Mouse (Mus musculus) C2C12 (cell line): ENCODE results near the gene Zfp286. TPM values are rescaled to one million over a fixed set of nuclear protein-coding genes. Genes with fewer than 3 reads are reported as not detected.

ENCODE experiments used
- H3K27me3 ChIP-seq: one replicate; pipeline ENCODE4 v1.6.1; 2011; ENCODE audit not compliant: control insufficient read depth, insufficient read depth, insufficient read length
- H3K36me3 ChIP-seq: one replicate; pipeline ENCODE4 v1.6.1; 2011; ENCODE audit not compliant: control insufficient read depth, insufficient read depth
- H3K4me3 ChIP-seq: one replicate; pipeline ENCODE4 v1.5.1; 2011; ENCODE audit warnings: mild to moderate bottlenecking, control low read depth; ENCODE audit not compliant: poor library complexity, insufficient read depth, severe bottlenecking
- H3K79me2 ChIP-seq: one replicate; pipeline ENCODE4 v1.6.1; 2011; ENCODE audit not compliant: control insufficient read depth, insufficient read depth
- H3K79me3 ChIP-seq: one replicate; pipeline ENCODE4 v1.6.1; 2011; ENCODE audit warnings: low read depth, control low read depth
- H3ac ChIP-seq: one replicate; pipeline ENCODE3; 2011; ENCODE audit warnings: low read depth; ENCODE audit not compliant: control insufficient read depth, insufficient read length
- CEBPB ChIP-seq: IDR thresholded peaks from one replicate; pipeline ENCODE4 v1.6.1; 2011; ENCODE audit warnings: low read depth, mild to moderate bottlenecking, control low read depth, moderate library complexity
- CTCF ChIP-seq: IDR thresholded peaks from one replicate; pipeline ENCODE4 v1.5.1; 2011; ENCODE audit not compliant: control insufficient read depth, insufficient read depth, insufficient read length
- FOSL1 ChIP-seq: IDR thresholded peaks from one replicate; pipeline ENCODE4 v1.8.0; 2011; ENCODE audit warnings: mild to moderate bottlenecking, low read length; ENCODE audit not compliant: poor library complexity, insufficient read depth, severe bottlenecking
- MAX ChIP-seq: IDR thresholded peaks from one replicate; pipeline ENCODE4 v1.6.1; 2011; ENCODE audit warnings: mild to moderate bottlenecking, control low read depth
- MYOD1 ChIP-seq: IDR thresholded peaks from one replicate; pipeline ENCODE4 v1.6.1; 2011; ENCODE audit warnings: low read depth; ENCODE audit not compliant: control insufficient read depth, insufficient read length
- MYOG ChIP-seq: IDR thresholded peaks from one replicate; pipeline ENCODE4 v1.6.1; 2011; ENCODE audit not compliant: control insufficient read depth, insufficient read length; ENCODE audit errors: extremely low read depth
- USF1 ChIP-seq: IDR thresholded peaks from one replicate; pipeline ENCODE4 v1.6.1; 2011; ENCODE audit warnings: low read depth, mild to moderate bottlenecking, control low read depth, moderate library complexity
- polyA plus RNA-seq: library from polyadenylated mRNA; unstranded; fragments of >200 nt; fragmentation: generic; extraction: Trizol; gene quantifications from one replicate; pipeline ENCODE4 v1.2.1, GENCODE M21; 2012; ENCODE audit warnings: missing spikeins

The Zfp286 gene
- polyA plus RNA-seq, 1 experiment, result not detected

DNA sequence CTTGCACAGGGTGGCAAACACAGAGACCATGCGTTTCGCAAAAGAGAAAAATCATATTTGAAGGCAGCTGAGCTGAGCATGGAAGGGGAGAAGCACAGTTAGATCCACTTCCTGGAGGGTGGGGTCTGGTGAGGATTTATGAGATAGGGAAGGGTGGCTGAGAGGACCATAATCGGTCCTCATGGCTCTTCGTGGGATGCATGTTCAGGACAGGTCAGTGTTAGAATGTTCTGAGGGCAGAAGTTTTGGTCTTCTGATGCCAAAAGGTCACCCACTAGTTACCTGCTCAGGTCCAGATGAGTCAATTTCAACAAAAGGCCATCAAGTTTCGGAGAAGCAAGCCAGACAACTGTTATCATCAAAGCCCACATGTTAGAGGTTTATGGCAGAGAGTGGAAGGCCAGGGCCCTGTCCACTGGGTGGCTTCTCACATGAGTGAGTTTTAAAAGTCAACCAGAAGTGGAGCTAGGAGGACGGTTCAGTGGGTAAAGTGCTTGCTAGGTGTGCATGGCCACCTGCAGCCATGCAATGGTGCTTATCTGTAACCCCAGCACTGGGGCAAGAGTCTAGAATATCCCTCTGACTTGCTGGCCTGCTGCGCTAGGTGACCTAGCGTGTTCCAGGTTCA lies 29.9 kb upstream of the Zfp286 start:
- peaks cover 32% of the 10 kb centered on the region for H3K79me3 ChIP-seq
- H3K36me3 ChIP-seq, result peaks cover 15% of the 10 kb centered on the region
- no peaks in the 10 kb centered on the region for H3K27me3 ChIP-seq
- no peak for TF ChIP-seq MYOD1
- no peak for TF ChIP-seq MYOG
- no peak for TF ChIP-seq CTCF
- no peak for TF ChIP-seq FOSL1
- TF ChIP-seq USF1, result no peak
- H3K4me3 ChIP-seq, result no peak overlapping the region
- H3ac ChIP-seq, result no peak overlapping the region
- peaks cover 38% of the 10 kb centered on the region for H3K79me2 ChIP-seq

DNA sequence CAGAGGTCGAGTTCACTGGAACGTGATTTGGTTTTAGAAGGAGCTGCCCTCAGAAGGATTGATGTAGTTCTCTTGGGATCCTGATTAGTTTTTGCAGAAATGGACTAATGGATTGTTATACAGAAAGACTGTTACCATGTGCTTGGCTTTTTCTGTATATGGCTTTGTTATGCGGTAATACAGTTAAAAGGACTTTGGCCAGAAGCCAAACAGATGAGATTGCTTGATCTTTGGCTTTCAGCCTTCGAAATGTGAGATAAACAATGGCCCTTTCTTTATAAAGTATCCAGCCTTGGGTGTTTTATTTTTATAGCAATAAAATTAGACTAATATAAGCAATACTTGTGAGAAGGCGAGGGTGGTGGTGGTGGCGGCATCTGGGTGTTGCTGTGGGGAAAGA lies 27.3 kb upstream of the Zfp286 start:
- Histone ChIP-seq H3K4me3 (no peak overlapping the region), H3ac (no peak overlapping the region), H3K27me3 (no peaks in the 10 kb centered on the region), H3K36me3 (no peaks in the 10 kb centered on the region), H3K79me3 (peaks cover 8% of the 10 kb centered on the region), H3K79me2 (peaks cover 13% of the 10 kb centered on the region)
- no peak for TF ChIP-seq USF1

DNA sequence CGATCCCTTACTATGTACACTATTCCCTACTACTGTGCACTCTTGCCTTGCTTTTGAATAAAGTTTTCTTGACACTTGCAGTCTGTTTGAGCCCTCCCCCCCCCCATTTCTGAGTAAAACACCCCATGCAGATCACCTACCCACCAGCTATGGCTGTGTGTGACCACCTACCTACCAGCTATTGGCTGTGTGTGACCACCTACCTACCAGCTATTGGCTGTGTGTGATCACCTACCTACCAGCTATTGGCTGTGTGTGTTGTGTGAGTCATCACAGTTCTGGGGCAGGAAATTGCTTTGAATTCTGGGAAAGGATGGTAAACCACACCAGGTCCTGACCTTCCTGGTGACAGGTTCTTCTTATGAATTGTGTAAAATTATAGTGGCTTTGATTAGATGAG lies 26.2 kb upstream of the Zfp286 start:
- Histone ChIP-seq H3K36me3 (no peaks in the 10 kb centered on the region), H3K27me3 (no peaks in the 10 kb centered on the region), H3K79me2 (peaks cover 1% of the 10 kb centered on the region), H3K79me3 (no peaks in the 10 kb centered on the region), H3K4me3 (no peak overlapping the region), H3ac (no peak overlapping the region)
- no peak for TF ChIP-seq USF1
- no peak for TF ChIP-seq CTCF
- no peak for TF ChIP-seq MYOD1
- no peak for TF ChIP-seq FOSL1
- TF ChIP-seq MYOG, result no peak
- no peak for TF ChIP-seq MAX
- no peak for TF ChIP-seq CEBPB

DNA sequence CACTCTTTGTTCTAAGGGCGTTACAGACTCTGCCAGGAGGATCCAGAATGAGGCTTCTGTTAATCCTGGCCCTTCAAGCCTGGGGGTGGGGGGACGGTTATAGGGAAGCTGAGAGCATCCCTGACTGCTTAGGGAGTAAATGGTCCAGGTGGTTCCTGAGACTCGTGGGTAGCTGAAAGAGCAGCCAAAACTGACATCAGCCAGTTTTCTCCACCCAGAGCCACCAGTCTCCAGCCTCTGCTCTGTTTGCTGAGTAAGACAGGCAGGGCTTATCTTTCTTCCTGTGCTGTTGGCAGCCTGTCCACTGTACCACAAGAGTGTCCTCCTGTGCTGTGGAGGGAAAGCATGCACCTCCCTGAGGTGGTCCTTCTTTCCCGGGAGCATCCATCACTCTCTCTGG lies 25.4 kb upstream of the Zfp286 start:
- H3K79me3 ChIP-seq, result no peaks in the 10 kb centered on the region
- H3ac ChIP-seq, result no peak overlapping the region
- no peaks in the 10 kb centered on the region for H3K36me3 ChIP-seq
- TF ChIP-seq MAX (peak; percentile 44), CTCF (no peak), USF1 (peak; percentile 43)
- no peaks in the 10 kb centered on the region for H3K79me2 ChIP-seq
- no peaks in the 10 kb centered on the region for H3K27me3 ChIP-seq
- H3K4me3 ChIP-seq, result no peak overlapping the region

DNA sequence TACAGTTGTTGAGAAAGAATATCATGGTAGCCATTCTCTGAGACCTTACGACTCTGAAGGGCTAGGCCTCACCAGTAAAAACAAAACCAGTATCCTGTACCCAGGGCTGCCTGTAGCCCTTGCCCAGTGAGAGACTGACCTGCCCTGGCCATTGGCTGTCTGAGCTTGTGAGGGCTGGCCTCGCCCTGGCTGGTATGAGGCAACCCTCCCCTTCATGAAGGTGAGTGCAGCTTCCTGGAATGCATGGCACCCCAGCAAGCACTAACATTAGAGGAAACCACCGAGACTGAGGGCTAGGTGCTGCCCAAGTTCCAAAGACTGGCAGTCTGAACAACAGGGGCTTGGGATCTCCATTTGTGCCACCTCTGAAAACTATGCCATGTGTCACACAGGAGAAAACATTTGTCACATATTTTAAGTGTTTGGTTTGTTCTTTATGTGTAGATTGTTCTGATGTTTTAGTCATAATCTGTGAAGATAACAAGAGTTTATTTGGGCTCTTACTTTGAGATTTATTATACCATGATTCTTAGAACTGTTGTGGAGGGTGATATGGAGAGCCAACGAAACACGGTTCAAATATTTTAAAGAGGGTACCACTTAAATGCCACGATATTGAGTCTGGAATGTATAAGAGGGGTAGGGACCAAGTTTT lies 24.8 kb upstream of the Zfp286 start:
- H3K79me2 ChIP-seq, result no peaks in the 10 kb centered on the region
- H3K4me3 ChIP-seq, result no peak overlapping the region
- TF ChIP-seq FOSL1 (no peak), CEBPB (peak; percentile 13)
- no peaks in the 10 kb centered on the region for H3K27me3 ChIP-seq
- H3ac ChIP-seq, result no peak overlapping the region
- no peaks in the 10 kb centered on the region for H3K36me3 ChIP-seq
- no peaks in the 10 kb centered on the region for H3K79me3 ChIP-seq

DNA sequence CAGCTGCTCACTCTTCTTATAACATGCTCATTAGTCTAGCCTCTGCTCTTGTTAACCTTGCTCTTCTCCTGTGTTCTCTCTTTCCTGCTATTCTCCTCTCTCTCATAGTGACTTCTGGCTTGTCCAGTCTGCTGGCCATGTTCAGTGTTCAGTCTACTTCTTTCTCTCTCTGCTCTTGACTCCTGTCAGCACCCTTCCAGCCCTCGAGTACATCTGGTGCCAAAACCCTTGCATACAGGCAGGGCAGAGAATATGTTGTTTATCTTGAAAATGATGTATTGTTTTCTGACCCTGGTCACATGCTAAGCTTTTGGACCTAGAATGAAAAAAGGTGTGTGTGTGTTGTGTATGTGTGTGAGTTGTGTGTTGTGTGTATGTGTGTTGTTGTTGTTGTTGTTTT lies 24.2 kb upstream of the Zfp286 start:
- H3K27me3 ChIP-seq, result no peaks in the 10 kb centered on the region
- H3K79me3 ChIP-seq, result no peaks in the 10 kb centered on the region
- H3ac ChIP-seq, result no peak overlapping the region
- no peak for TF ChIP-seq FOSL1
- TF ChIP-seq CTCF, result no peak
- TF ChIP-seq CEBPB, result no peak
- TF ChIP-seq MYOD1, result no peak
- no peaks in the 10 kb centered on the region for H3K36me3 ChIP-seq
- no peaks in the 10 kb centered on the region for H3K79me2 ChIP-seq
- no peak overlapping the region for H3K4me3 ChIP-seq

DNA sequence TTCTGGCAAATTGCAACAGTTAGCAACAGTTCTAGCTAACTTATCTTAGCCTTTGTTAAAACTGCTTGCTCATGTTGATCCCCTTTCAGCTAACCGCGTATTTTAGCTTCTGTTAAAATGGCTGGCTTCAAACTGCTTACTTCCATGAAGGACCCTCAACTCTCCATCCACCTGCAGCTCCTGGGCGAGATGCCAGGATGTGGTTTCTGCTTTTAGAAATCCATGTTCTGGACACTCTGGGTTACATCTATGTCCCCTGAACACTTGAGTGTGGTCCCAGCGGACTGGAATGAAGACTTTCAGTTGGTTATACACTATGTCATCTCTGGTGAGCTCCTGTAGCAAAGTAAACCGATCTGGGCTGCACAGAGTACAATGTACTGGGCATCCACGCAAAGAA lies 23.0 kb upstream of the Zfp286 start:
- Histone ChIP-seq H3K79me2 (no peaks in the 10 kb centered on the region), H3K36me3 (no peaks in the 10 kb centered on the region), H3K79me3 (no peaks in the 10 kb centered on the region), H3ac (no peak overlapping the region), H3K4me3 (no peak overlapping the region), H3K27me3 (no peaks in the 10 kb centered on the region)
- TF ChIP-seq USF1 (no peak), MYOG (no peak), CEBPB (no peak), MYOD1 (no peak), MAX (no peak), CTCF (no peak), FOSL1 (no peak)
